Mouse (Mus musculus): ENCODE measurements around the gene Ndrg3. TPM values are rescaled to one million over a fixed set of nuclear protein-coding genes. Genes with fewer than 3 reads are reported as not detected.
"Not testable (repeated sequence)": the region's sequence is repeated elsewhere in the genome, so short reads cannot be mapped to it uniquely, and the experiment has no call there.

Gene Ndrg3
- total and polyA plus RNA-seq, 2 experiments from 2014 or later: 160 to 178 TPM

- DNase-seq (ENCODE audit: low spot score) (no peak), ATAC-seq (ENCODE audit: low FRiP score) (no peak)
- no peak overlapping the region for H3K27ac ChIP-seq (ENCODE audit: low read depth, low read length)
- 91% methylated on average over 2 of the region's 2 CpGs for WGBS
- TF ChIP-seq CTCF (IDR thresholded peaks at IDR 0.05): no peak
- H3K9me3 ChIP-seq (ENCODE audit: low read length): no peaks in the 10 kb centered on the region
- no peaks in the 10 kb centered on the region for H3K4me1 ChIP-seq (ENCODE audit: insufficient read depth, low read length)
- H3K4me2 ChIP-seq (ENCODE audit: low read depth, low read length, poor library complexity, severe bottlenecking): no peak overlapping the region
- no peak overlapping the region for H3K4me3 ChIP-seq (ENCODE audit: low read depth, low read length)
- H3K27me3 ChIP-seq (ENCODE audit: insufficient read depth, low read length): no peaks in the 10 kb centered on the region
- no peak overlapping the region for H3K9ac ChIP-seq (replicated peaks; ENCODE audit: low read length, poor library complexity, severe bottlenecking)
- H3K36me3 ChIP-seq (ENCODE audit: insufficient read depth, low read length): no peaks in the 10 kb centered on the region
Measured at GRCm38 (mm10) chr2:156957035-156957434, 34.8 kb downstream of the Ndrg3 start.

- no peak overlapping the region for H3K9ac ChIP-seq (replicated peaks; ENCODE audit: low read length, poor library complexity, severe bottlenecking)
- ATAC-seq (ENCODE audit: low FRiP score): no peak
- no peaks in the 10 kb centered on the region for H3K4me1 ChIP-seq (ENCODE audit: insufficient read depth, low read length)
- no peaks in the 10 kb centered on the region for H3K36me3 ChIP-seq (ENCODE audit: insufficient read depth, low read length)
- no peak overlapping the region for H3K27ac ChIP-seq (ENCODE audit: low read depth, low read length)
- no peaks in the 10 kb centered on the region for H3K9me3 ChIP-seq (ENCODE audit: low read length)
- TF ChIP-seq CTCF (IDR thresholded peaks at IDR 0.05): no peak
- no peak for DNase-seq (ENCODE audit: low spot score)
- H3K27me3 ChIP-seq (ENCODE audit: insufficient read depth, low read length): no peaks in the 10 kb centered on the region
- 73% methylated on average over 7 of the region's 7 CpGs for WGBS
- no peak overlapping the region for H3K4me2 ChIP-seq (ENCODE audit: low read depth, low read length, poor library complexity, severe bottlenecking)
- no peak overlapping the region for H3K4me3 ChIP-seq (ENCODE audit: low read depth, low read length)
Measured at GRCm38 (mm10) chr2:156956306-156956705, 35.5 kb downstream of the Ndrg3 start.

- no peaks in the 10 kb centered on the region for H3K9me3 ChIP-seq (ENCODE audit: low read length)
- H3K27ac ChIP-seq (ENCODE audit: low read depth, low read length): no peak overlapping the region
- H3K4me2 ChIP-seq (ENCODE audit: low read depth, low read length, poor library complexity, severe bottlenecking): no peak overlapping the region
- H3K36me3 ChIP-seq (ENCODE audit: insufficient read depth, low read length): peaks cover 4% of the 10 kb centered on the region
- H3K4me1 ChIP-seq (ENCODE audit: insufficient read depth, low read length): no peaks in the 10 kb centered on the region
- no peaks in the 10 kb centered on the region for H3K27me3 ChIP-seq (ENCODE audit: insufficient read depth, low read length)
- TF ChIP-seq CTCF (IDR thresholded peaks at IDR 0.05): no peak
- DNase-seq (ENCODE audit: low spot score) (no peak), ATAC-seq (ENCODE audit: low FRiP score) (no peak)
- no peak overlapping the region for H3K4me3 ChIP-seq (ENCODE audit: low read depth, low read length)
- WGBS: 94% methylated on average over 5 of the region's 5 CpGs
- H3K9ac ChIP-seq (replicated peaks; ENCODE audit: low read length, poor library complexity, severe bottlenecking): no peak overlapping the region
Measured at GRCm38 (mm10) chr2:156954463-156954862, 37.4 kb downstream of the Ndrg3 start.

- no peak for DNase-seq (ENCODE audit: low spot score)
- TF ChIP-seq CTCF (IDR thresholded peaks at IDR 0.05): no peak
- Histone ChIP-seq H3K9ac (replicated peaks; ENCODE audit: low read length, poor library complexity, severe bottlenecking) (no peak overlapping the region), H3K9me3 (ENCODE audit: low read length) (no peaks in the 10 kb centered on the region), H3K4me3 (ENCODE audit: low read depth, low read length) (no peak overlapping the region), H3K4me1 (ENCODE audit: insufficient read depth, low read length) (no peaks in the 10 kb centered on the region), H3K4me2 (ENCODE audit: low read depth, low read length, poor library complexity, severe bottlenecking) (no peak overlapping the region), H3K27ac (ENCODE audit: low read depth, low read length) (no peak overlapping the region), H3K27me3 (ENCODE audit: insufficient read depth, low read length) (no peaks in the 10 kb centered on the region), H3K36me3 (ENCODE audit: insufficient read depth, low read length) (peaks cover 22% of the 10 kb centered on the region)
- 91% methylated on average over 10 of the region's 10 CpGs for WGBS
- no peak for ATAC-seq (ENCODE audit: low FRiP score)
Measured at GRCm38 (mm10) chr2:156951301-156952094, 40.4 kb downstream of the Ndrg3 start.

- no peak overlapping the region for H3K4me3 ChIP-seq (ENCODE audit: low read depth, low read length)
- no peaks in the 10 kb centered on the region for H3K4me1 ChIP-seq (ENCODE audit: insufficient read depth, low read length)
- ATAC-seq (ENCODE audit: low FRiP score) (no peak), DNase-seq (ENCODE audit: low spot score) (no peak)
- no peaks in the 10 kb centered on the region for H3K9me3 ChIP-seq (ENCODE audit: low read length)
- H3K36me3 ChIP-seq (ENCODE audit: insufficient read depth, low read length): peaks cover 23% of the 10 kb centered on the region
- H3K27me3 ChIP-seq (ENCODE audit: insufficient read depth, low read length): no peaks in the 10 kb centered on the region
- WGBS: 94% methylated on average over 3 of the region's 3 CpGs
- H3K27ac ChIP-seq (ENCODE audit: low read depth, low read length): no peak overlapping the region
- no peak overlapping the region for H3K4me2 ChIP-seq (ENCODE audit: low read depth, low read length, poor library complexity, severe bottlenecking)
- no peak for TF ChIP-seq CTCF (IDR thresholded peaks at IDR 0.05)
- H3K9ac ChIP-seq (replicated peaks; ENCODE audit: low read length, poor library complexity, severe bottlenecking): no peak overlapping the region
Measured at GRCm38 (mm10) chr2:156950816-156951215, 41.0 kb downstream of the Ndrg3 start.

- not testable (repeated sequence) for H3K9ac ChIP-seq (replicated peaks; ENCODE audit: low read length, poor library complexity, severe bottlenecking); H3K9me3 ChIP-seq (ENCODE audit: low read length); DNase-seq (ENCODE audit: low spot score); H3K27me3 ChIP-seq (ENCODE audit: insufficient read depth, low read length); H3K27ac ChIP-seq (ENCODE audit: low read depth, low read length); H3K4me3 ChIP-seq (ENCODE audit: low read depth, low read length); ATAC-seq (ENCODE audit: low FRiP score); H3K4me2 ChIP-seq (ENCODE audit: low read depth, low read length, poor library complexity, severe bottlenecking); H3K4me1 ChIP-seq (ENCODE audit: insufficient read depth, low read length)
- peaks cover 32% of the 10 kb centered on the region for H3K36me3 ChIP-seq (ENCODE audit: insufficient read depth, low read length)
- WGBS: 82% methylated on average over 9 of the region's 9 CpGs
Measured at GRCm38 (mm10) chr2:156941523-156941922, 50.3 kb downstream of the Ndrg3 start.

- not testable (repeated sequence) for H3K27ac ChIP-seq (ENCODE audit: low read depth, low read length); H3K27me3 ChIP-seq (ENCODE audit: insufficient read depth, low read length); H3K4me3 ChIP-seq (ENCODE audit: low read depth, low read length); H3K4me1 ChIP-seq (ENCODE audit: insufficient read depth, low read length); H3K9me3 ChIP-seq (ENCODE audit: low read length); H3K4me2 ChIP-seq (ENCODE audit: low read depth, low read length, poor library complexity, severe bottlenecking); ATAC-seq (ENCODE audit: low FRiP score); DNase-seq (ENCODE audit: low spot score); H3K9ac ChIP-seq (replicated peaks; ENCODE audit: low read length, poor library complexity, severe bottlenecking)
- peaks cover 28% of the 10 kb centered on the region for H3K36me3 ChIP-seq (ENCODE audit: insufficient read depth, low read length)
- 63% methylated on average over 6 of the region's 6 CpGs for WGBS
Measured at GRCm38 (mm10) chr2:156939926-156940325, 51.9 kb downstream of the Ndrg3 start.

Data from midbrain, postnatal 0 days (tissue).